Mouse (Mus musculus) layer of hippocampus, adult 9-10 months (tissue): ENCODE results near the gene Zfp644.

ENCODE experiments used
- DNase-seq: peaks from one replicate; pipeline ENCODE4 v3.0.0; 2022; ENCODE audit warnings: low spot score

The Zfp644 gene

DNA sequence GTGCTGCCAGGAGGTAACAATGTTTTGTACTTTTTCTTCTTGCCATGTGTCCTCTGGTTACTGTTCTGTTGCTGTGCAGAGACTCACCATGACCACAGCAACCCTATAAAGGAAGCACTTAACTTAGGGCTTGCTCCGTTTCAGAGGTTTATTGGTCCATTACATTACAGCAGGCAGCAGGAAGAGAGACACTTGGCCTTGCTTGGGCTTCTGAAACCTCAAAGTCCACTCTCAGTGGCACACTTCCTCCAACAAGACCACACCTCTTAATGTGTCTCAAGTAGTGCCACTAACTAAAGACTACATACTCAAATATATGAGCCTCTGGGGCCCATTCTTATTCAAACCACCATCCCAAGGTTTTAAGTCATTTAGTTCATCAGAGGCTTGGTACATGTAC is 36.2 kb downstream of the Zfp644 start:
- DNase-seq: no peak

GRCm38 (mm10) chr5:106652790-106653328 is 44.2 kb downstream of the Zfp644 start:
- DNase-seq: no peak

GRCm38 (mm10) chr5:106652220-106652753 is 44.8 kb downstream of the Zfp644 start:
- DNase-seq: no peak

DNA sequence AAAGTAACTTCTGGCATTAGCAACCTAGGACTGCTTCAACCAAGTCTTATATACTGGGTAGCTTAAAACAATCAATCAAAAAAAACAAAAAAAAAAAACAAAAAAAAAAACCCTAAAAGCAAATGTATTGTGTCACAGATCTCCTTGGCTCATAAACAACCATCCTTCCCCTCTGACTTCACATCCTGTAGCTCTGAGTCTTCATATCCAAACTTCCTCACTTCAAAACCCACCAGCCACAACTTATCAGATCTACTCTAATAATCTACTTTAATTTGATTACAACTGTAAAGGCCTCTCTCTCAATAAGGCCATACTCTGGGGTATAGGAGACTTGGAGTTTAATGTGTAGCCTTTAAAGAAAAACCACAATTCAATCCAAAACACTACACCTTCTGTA is 47.1 kb downstream of the Zfp644 start:
- no peak for DNase-seq

GRCm38 (mm10) chr5:106649441-106649840 is 47.6 kb downstream of the Zfp644 start:
- DNase-seq: no peak

DNA sequence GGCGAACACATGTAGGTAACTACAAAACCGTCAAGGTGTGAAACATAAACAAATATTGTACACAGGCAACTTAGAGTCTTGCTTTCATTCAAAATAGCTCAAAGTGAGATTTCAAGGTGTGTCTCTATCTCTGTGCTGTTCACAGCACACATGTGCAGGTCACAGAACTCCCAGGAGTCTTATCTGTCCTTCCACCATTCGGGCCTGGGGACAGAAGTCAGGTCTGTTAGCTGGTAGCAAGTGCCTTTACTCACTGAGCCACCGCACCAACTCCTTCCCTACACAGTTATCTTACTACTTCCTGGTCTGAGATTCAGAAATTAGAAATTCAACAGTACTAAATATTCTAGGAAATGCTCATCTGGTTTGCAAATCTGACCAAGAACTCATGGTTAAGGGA is 53.7 kb downstream of the Zfp644 start:
- no peak for DNase-seq

- no peak for DNase-seq
Measured at GRCm38 (mm10) chr5:106641876-106642275, 55.2 kb downstream of the Zfp644 start.

GRCm38 (mm10) chr5:106640235-106640809 is 56.8 kb downstream of the Zfp644 start:
- no peak for DNase-seq

DNA sequence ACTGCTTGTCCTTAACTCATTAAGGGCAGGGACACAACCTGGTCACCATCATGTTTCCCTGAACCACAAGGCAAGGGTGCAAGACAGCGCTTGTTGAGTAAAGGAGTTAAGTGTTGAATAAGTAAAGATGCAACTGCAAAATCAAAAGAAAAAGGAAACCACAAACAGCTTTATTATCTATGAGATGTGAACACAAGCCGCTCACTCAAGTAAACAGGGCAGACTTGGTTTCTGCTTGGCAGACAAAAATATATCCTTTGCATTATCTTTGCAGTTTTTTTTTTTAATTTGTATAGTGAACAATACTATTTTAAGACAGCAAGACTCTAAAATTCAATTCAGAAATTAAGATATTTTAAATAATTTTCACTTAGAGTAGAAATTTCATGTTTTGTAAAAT is 57.5 kb downstream of the Zfp644 start:
- DNase-seq: no peak

- DNase-seq: no peak
Measured at GRCm38 (mm10) chr5:106636423-106636946, 60.6 kb downstream of the Zfp644 start.

- DNase-seq: no peak
Measured at GRCm38 (mm10) chr5:106628369-106629149, 68.5 kb downstream of the Zfp644 start.

DNA sequence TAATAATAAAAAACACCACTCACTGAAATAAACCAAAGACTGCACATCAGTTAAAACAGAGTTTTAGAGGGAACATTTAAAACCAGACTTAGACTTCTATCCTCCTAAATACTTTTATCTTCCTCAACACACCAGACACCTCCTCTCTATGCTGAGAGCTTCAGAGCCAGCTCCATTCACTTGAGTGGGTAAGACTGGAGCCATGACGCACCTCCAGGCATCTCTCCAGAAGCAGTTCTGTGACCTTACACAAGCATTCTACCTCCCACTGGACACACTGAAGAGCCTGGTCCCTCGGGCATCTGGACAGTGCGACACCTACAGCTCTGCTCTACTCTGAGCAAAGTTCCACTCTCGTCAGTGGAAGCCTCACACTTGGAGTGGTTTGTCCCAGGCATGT is 73.8 kb downstream of the Zfp644 start:
- no peak for DNase-seq

DNA sequence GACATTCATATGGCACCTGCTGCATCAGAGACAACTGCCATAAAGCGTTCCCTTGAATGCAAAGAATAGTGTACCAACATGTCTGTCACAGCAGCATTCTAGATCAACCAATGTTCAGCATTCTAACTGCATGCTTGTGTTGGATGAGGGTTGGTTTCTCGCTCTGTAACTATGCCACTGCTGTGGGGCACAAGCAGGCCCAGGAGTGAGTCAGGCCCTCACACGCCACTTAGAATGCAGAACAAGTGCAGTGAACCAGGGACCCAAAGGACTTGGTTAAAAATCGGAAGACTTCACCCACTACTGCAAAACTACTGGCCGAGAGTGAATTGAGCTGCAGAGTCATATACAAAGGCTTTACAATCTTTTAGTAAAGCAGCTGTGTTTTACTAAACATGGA is 74.9 kb downstream of the Zfp644 start:
- no peak for DNase-seq

GRCm38 (mm10) chr5:106620446-106620845 is 76.6 kb downstream of the Zfp644 start:
- no peak for DNase-seq

- no peak for DNase-seq
Measured at GRCm38 (mm10) chr5:106615006-106615405, 82.1 kb downstream of the Zfp644 start.

- DNase-seq: no peak
Measured at GRCm38 (mm10) chr5:106614570-106614969, 82.5 kb downstream of the Zfp644 start.

DNA sequence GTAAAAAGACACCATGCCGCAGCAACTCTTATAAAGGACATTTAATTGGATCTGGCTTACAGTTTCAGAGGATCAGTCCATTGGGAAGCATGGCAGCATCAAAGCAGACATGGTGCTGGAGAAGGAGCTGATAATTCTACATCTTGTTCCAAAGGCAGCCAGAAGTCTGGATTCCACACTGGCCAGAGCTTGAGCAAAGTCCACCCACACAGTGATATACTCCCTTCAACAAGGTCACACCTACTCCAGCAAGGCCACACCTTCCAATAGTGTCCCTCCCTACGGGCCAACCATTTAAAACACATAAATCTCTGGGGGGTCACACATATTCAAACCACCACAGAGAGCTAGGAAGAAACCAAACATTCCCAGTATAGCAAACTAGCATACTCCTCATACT is 84.9 kb downstream of the Zfp644 start:
- no peak for DNase-seq

DNA sequence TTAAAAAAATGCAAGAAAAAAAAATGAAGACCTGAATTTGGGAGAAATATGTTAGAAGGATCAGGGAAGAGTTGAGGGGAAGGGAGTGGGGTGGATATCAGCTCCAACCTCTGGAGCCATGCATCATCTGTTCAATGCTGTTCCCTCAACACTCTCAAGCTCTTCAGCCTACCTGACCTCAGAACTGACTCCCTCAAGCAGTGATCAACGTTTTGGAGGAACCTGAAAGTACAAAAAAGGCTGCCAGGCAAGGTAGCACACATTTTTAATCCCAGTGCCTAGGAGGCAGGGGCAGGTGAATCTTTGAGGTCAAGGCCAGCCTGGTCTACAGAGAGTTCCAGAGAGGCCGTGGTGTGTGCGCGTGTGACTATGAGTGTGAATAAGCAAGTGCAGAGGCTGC is 88.3 kb downstream of the Zfp644 start, which contains the start of gene Gm17304:
Gm17304 (plus strand) TSS at position 301 of the 400 bp plus-strand sequence.
- DNase-seq: no peak

DNA sequence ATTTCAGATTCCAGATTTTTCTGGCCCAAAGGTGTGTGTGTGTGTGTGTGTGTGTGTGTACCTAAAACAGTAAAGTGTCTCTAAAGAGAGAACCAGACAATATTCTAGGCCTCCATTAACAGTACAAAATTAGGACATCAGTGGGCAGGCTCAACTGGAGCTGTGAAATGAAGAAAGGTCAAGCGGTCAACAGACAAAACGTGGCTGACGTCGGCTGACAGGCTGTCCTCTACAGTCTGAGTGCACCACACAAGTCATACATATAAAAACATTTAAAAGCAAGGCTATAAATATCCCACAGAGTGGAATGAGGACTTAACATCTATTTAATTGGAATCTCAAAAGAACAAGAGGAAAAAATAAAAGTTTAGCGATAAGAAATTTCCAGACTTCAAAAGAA is 90.0 kb downstream of the Zfp644 start:
- no peak for DNase-seq

DNA sequence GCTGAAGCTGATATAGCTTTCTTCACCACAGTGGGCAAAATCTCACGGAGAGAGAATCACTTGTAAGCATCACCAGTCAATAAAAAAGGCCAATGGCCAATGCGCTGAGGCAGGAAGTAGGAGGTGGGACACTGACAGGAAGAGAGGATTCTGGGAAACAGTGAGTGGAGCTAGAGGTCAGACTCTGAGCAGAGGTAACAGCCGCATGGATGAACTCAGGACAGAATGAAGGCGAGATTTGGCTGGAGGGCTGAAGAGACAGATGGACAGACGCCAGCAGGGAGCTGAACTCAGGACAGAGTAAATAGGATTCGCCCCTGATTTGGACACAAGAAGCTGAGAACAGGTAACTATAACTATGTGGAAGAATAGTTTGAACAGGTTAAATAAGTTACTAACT is 92.0 kb downstream of the Zfp644 start:
- no peak for DNase-seq

- no peak for DNase-seq
Measured at GRCm38 (mm10) chr5:106604381-106604780, 92.7 kb downstream of the Zfp644 start.

DNA sequence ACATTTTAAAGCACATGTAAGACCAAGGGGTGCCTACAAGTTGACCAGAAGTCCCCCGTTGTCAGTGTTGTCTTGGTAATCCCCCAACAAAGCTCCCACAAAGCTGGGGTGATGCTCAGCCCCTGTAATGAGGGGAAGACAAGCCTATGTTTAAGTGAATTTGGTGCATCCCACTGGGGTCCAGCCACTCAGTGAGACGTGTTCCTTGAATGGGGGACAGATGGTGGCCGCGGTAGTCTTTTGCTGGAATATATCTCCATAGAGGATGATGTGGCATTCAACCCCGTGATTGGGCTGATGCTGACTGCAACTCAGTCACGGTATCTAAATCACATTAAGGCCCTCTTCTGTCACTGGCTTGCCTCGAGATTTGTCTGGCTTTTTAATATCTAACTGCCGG is 97.6 kb downstream of the Zfp644 start:
- DNase-seq: no peak

DNA sequence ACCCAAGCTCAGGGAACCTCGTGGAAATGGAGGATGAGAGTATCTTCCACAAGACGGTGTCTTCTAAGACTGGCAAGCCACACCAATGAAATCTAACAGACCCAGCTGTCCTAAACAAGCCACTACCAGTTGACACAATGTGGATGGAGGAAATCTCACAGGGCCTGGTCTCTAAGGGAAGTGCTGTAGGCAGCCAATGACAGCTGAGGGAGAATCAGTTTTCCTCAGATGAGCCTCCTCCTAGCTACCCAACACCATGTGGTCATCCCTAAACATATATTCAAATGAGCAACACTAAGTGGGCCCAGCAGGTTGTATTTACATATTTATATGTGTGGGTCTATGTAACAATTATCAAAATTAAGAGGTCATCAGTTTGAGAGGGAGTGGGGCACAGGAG is 99.6 kb downstream of the Zfp644 start:
- DNase-seq: no peak
